Mouse (Mus musculus) urinary bladder, adult 2 months (tissue): ENCODE results near the gene Tex21. TPM values are rescaled to one million over a fixed set of nuclear protein-coding genes. Genes with fewer than 3 reads are reported as not detected.

Experiments
- DNase-seq: peaks from one replicate; pipeline ENCODE4 v3.0.0; 2022; ENCODE audit warnings: low spot score
- polyA plus RNA-seq: library from polyadenylated mRNA; depleted of rRNA; stranded (reverse); fragments of >200 nt; gene quantifications from 2 replicates; pipeline ENCODE4 v1.2.3, GENCODE M21; 2012; rRNA removed

Gene Tex21
- polyA plus RNA-seq, result not detected in 2 replicates

DNA sequence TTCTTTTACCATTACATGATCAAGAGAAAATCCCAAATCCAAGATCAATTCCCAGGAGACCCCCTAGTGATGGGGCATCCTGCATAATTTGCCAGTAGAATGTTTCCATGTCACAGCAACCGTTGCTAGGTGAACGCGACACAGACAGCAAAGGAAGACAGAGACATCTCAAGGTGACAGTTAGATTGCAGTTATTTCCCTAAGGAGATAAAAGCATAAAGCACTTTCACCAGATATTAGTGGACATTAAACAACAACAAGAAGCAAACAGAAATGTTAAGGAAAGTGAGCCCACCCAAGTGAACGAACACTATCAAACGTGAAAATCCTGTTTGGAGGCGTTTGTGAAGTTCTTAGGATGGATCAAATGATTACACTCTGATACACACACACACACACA lies at the start of gene Tex21:
Tex21 (minus strand) TSS at position 101 of the 400 bp plus-strand sequence.
- no peak for DNase-seq

DNA sequence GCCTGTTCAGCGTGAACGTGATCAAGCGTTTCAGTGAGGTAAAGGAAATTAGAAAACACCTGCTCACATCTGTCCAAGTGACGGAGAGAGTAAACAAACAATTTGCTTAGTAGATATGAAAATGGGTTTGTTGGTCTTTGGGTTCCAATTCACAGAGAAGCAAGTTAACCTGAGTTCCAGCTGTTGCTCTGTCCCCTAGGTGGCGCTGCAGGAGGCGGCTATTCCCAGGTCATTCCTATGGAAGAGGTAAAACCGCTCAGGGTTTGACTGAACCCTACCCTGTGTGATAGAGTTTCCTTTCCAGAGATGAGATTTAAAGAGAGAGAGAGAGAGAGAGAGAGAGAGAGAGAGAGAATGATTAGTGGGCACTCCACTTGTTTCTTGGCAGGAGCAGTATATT lies 46.6 kb upstream of the Tex21 start:
- no peak for DNase-seq

DNA sequence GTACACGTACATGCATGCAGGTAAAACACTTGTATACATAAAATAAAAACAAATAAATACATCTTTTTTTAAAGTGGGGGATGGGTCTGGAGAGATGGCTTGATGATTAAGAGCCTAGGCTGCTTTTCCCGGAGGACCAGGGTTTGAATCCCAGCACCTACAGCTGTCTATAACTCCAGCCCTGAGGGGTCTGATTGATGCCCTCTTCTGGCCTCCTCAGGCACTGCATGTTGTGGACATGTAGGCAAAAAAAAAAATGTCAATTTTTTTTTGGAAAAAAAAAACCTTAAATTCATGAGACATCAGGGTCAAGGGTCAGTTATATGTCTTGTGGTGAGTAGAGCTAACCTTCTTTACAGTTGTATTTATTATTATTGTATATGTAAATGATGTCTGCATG lies 43.7 kb upstream of the Tex21 start:
- no peak for DNase-seq

DNA sequence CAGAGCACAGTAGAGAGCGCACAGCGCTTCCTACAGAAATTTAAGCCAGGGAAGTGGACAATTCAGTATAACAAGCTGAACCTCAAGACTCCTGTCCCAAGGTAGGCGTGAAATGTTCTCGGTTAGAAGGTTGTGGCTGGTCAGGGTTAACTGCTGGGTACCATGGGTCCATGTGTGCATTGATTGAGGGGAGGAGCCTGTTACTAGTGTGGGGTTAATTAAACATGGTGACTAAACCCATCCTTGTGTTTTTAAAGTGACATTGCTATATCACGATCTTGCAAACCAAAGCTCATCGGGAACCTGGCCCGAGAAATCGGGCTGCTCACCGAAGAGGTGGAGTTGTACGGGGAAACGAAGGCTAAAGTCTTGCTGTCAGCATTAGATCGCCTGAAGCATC lies 42.9 kb upstream of the Tex21 start:
- DNase-seq, result no peak

DNA sequence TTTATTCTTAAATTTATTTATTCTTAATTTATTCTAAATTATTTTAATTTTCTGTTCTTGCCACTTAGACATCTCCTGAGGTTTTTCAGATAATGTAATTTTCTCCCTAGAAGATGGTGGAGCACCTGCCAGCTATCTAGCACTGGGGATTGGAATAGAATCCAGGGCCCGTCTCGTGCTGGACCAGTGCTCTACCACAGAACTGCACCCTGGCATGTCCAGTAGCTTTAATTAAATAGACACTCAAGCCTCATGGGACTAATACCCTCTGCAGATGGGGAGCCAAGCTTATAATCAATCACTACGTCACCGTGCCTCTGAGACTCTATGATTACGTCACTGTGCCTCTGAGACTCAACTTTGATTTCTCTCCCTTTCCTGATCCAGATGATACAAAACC lies 41.9 kb upstream of the Tex21 start:
- no peak for DNase-seq

DNA sequence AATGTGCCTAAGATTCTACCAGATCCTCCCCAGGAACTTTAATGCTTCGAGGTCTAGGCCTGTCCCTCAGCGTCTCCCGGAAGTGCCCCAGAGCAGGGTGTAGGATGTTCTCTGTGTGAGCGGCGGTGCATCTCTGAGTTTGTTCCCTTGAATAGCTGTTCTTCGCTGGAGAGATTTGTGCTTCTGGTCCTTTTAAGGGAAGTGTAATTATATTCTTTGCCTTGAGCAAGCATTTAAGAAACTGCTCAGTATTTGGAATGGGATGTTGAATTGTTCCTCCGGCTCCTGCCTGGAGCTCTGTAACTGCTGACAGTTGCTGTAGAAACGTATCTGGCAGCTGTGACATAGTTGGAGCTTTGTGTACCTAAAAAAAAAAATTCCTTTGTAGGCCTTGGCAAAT lies 41.4 kb upstream of the Tex21 start:
- no peak for DNase-seq

DNA sequence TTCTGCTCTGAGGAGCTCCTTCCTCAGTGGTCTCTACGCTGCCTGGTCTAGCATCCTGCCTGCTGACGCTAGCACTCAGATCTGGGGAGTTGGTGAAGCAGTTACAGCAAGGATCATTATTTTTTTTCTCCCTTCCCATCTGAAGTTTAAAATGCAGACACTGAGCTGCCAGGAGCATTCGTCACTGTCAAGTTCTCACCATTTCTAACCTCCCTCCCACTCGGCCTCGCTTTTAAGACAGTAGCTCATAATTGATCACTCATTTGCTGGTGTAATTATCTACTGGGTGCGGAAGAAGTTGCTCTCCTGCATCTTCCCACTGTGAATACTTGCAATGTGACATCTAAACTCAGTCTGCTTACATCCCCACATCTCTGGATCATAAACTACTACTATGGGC lies 38.9 kb upstream of the Tex21 start:
- no peak for DNase-seq

DNA sequence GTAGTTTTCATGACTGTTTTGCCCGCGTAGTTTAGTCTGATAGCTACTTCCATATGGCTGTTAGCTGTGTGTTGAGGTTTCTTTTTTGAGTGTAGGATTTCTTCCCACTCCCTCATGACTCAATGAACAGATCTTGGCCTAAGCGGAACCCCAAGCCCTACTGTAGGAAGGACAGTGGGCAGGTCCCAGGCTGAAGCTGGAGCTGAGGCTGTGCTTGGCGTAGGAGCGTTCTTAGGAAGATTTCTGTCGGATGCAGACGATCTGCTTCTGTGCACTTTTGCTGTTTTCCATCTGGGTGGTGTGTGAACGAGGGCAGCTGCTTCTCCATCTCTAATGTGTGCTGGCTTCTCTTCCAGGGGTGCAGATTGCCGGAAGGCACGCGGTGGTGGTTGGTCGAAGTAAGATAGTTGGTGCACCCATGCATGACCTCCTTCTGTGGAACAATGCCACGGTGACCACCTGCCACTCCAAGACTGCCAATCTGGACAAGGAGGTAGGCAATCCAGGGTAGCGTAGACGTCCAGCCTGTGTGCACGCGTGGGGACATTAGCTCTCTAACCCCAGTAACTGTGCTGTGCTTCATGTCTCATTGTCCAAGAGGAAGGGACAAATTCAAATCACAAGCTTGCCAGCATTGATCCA lies 36.1 kb upstream of the Tex21 start:
- no peak for DNase-seq

DNA sequence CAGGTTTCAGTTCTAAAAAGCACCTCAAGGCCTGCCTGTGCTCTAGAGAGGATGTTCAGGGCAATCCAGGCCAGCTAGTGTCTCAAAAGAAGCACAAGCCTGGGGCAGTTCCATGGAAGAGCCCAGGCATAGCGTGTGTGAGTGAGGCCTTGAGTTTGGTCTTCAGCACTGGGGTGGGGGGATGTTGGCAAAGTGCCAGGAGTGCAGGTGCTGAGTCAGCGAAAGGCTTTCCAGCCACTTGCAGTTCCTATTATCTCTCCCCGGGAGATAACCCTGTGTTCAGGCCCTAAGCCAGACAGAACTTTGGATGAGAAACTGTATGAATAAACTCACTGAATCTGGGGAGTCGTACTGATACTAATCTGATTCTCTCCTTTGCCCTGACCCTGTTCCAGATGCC lies 35.6 kb upstream of the Tex21 start:
- no peak for DNase-seq

DNA sequence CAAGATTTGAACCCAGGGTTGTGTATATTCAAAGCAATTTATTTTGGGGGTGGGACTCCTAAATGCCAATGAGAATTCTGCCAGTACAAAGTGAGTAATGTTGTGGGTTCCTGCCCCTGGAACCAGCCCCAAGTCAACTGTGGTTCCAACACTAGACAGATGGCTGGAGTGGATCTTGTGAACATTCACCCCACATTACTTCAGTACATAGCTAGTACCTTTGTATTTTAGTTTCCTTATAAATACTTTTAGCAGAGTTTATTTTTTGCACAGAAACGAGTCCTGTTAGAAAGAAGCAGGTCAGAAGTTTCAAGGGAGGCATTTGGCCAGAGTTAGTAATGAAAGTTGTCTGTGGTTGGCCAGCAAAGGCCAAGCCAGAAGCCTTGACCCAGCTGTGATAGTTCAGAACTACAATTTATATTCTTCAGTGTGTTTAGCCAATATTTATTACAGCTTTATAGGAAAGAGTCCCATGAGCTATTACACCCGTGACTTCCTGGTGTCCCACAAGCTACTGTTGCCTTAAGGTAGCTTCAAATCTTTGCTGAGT lies 34.6 kb upstream of the Tex21 start:
- DNase-seq, result no peak

DNA sequence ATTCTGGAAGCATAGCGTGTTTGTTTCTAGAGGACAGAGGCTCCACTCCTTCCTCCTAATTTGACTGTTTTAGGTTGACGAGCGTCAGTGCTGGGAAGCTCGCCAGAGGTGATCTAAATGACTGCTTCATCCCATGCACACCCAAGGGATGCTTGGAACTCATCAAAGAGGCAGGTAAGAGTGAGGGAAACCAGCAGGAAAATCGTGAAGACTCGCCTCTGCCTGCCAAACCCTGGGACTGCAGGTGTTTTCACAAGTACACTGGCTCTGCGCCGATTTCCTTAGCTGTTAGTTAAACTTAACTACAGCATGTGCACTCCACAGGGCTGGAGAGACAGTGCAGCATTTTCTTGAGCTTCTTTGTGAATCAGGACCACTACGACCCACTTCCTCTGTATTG lies 34.0 kb upstream of the Tex21 start:
- DNase-seq, result no peak

DNA sequence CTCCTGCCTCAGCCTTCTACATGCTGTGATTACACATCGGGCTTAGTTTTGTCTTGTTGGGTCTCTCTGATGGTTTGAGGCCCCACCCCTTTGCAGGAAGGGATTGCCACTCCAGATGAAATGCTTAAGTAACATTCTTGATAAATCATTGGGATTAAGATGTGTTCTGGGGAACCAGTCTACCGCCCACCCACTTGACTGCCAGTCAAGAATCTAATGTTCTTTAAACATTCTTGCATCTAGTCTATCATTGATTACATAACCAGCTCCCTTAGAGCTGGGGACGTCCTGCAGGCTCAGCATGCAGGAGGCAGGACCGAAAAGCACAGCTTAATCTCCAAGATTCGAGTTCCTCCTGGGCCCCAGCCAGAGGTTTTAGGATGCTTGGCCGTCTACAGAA lies 31.7 kb upstream of the Tex21 start:
- DNase-seq, result no peak

DNA sequence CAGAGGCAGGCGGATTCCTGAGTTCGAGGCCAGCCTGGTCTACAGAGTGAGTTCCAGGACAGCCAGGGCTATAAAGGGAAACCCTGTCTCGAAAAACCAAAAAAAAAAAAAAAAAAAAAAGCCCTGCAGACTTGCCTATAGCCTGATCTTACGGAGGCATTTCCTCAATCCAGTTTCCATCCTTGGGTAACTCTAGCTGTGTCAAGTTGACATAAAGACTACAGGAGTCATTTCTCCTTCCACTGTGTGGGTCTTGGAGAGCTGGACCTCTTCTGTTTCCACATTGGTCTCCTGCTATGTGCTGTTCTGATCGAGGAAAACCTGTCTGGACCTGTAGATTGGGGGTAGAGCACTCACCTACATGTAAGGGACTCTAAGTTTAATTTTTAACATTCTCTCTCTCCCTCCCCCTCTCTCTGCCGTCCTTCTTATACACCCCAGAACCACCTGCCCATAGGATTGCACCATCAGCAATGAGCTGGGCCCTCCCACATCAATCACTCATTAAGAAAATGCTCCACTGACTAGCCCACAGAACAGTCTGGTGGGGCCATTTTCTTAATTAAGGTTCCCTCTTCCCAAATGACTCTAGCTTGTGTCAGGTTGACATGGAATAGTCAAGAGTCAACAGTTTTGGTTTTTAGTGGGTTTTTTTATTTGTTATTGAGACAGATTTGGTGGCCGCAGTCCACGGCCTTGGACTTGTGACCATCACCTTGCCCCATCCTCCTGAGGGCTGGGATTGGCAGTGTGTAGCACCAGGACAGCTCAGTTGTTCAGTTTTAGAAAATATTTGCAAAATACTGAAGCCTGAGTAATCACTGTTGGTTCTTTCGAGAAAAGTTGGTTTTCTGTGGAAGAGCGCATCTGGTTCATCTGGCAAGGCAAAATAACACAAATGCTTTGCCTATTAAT lies 26.3 kb upstream of the Tex21 start:
- no peak for DNase-seq

DNA sequence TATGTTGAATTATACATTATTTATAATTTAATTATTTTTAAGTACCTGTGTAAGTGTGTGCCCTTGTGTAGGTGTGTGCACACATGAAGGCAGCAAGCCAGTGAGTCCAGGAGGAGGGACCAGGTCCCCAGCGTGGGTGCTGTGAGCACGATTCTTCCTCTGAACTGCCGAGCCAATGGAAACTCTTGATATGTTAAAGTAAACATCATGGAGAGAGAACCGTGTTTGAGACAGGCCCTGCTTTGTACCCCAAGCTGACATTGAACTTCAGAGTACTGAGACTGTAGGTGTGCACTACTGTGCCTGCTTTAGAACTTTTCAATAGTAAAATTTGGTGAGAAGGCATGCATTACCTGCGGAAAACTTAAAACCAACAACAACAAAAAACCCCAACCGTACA lies 25.0 kb upstream of the Tex21 start:
- DNase-seq, result no peak

DNA sequence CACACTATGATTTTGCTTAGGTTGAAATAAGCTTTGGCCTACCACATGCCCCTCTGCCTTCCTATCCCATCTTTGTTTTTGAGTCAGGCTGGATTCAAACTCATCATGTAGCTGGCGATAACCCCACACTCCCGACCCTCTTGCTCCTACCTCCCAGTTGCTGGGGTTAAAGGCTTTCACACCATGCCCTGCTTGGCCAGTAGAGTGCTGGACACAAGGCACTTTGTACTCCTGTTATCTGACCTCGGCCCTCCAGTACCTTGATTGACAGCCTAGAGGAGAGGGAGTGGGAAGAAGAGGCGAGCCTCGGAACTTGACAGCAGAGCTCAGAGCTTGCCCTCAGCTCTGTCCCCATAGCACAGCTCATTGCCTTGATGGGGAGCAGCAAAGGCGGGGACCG lies 22.6 kb upstream of the Tex21 start:
- DNase-seq, result no peak

DNA sequence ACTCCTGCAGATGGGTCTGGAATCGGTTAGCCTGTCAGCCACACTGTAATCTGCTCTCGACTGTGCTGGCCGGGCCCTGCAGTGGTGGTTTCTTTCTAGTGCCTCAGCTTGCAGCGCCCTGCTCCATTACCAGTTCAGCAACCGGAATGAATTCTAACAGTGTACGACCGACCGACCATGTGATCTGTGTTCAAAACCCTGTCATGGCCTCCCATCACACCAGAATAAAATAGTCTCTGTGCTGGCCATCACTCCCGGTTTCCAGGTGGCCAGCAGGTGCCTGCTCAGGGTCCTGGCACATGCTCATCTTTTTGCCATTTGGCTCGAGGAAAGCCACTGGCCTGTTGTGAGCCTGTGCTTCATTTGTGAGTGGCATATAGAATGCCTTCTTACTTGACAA lies 22.1 kb upstream of the Tex21 start:
- DNase-seq, result no peak

DNA sequence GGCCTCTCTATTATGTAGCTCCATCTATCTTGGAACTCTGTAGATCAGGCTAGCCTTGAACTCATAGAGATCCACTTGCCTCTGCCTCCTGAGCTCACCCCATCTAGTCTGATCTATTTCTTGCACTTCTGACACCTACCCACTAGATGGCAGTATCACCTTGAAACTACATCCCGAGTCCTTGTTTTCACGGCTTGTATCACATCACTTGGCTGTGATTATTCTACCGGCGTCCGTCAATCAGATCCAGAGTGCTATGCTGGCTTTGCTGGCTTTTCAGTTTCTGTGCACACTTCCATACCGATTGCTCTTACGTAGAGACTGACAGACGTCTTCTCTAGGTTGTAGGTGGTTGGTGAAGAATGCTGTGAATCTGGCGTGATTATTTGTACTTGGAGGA lies 20.3 kb upstream of the Tex21 start:
- no peak for DNase-seq

DNA sequence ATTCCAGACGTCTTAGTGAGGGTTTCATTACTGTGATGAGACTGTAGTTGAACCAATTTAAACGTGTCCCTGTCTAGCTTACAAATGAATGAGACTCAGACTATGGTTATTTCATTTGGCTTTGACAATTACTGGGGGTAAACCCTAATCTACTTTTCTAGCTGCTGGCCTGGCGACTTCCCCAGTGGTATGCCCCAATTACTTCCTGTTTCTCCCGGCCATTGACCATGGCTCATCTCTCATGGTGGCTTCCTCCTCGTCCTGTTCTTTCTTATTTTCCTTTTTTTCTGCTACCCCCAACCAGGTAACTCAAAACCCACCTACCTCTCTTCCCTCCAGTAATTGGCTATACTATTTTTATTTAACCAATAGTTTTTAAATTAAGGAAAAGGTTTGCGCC lies 18.5 kb upstream of the Tex21 start:
- no peak for DNase-seq

DNA sequence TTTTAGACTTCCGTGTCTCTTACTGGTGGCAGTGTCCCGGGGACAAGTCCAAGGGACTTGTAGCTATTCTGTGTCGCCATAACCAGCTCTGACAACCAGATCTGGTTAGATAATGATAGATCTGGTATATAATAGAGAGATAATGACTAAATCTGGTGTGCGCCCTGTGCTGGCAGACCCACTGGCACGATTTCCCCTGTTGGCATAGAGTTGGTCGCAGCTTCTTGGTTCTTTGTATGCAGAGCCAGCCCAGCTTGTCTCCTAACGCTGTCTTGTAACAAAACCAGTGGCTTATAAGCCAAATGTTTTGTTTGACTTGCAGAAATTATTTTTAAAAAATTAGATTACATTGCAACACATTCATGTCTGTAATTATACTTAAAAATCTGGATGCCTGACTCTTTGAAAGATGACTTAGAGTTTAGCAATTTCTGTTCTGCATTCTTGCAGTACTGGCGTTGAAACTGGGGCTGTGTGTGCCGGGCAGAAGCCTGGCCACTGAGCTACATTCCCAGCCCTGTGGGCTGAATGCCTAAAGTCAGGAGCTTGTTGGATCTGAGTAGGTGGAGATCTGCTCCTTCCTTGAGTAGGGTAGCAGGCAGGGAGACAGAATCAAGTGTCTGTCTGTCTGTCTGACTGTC lies 17.9 kb upstream of the Tex21 start:
- DNase-seq, result no peak

DNA sequence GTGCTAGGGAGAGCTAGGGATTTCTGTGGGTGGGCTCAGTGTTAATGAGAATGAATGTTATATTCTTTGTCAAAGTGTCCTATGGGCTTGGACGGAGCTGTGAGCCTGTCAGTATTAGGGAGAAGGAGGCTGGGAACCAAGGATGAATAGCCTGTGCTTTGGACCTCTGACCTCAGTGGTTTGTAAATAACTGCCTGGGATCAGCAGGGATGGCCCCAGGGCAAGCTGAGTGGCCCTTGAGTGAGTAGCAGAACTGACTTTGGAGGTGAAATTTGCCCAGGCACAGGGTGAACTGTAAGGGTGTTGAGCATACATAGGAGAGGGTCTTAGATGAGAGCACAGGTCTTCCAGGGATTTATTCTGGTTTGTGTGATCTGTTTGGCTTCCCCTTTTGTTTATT lies 17.3 kb upstream of the Tex21 start:
- no peak for DNase-seq

DNA sequence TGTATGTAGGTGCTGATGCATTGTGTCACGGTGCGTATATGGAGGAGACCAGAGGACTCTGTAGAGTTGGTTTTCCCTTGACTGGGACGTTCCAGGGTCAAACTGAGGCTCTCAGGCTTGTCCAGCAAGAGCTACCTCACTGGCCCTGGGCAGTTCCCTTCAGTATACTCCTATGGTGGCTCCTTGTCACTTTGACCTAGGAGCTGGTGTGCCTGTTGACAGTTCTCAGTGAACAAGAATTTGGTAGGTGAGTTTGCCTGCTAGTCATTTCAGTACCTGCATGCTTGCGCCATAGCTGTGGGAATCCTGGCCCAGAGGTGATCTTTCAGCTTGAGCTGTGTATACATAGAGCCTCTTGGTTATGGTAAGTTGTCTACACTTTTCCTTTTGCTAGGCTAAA lies 16.4 kb upstream of the Tex21 start:
- no peak for DNase-seq

DNA sequence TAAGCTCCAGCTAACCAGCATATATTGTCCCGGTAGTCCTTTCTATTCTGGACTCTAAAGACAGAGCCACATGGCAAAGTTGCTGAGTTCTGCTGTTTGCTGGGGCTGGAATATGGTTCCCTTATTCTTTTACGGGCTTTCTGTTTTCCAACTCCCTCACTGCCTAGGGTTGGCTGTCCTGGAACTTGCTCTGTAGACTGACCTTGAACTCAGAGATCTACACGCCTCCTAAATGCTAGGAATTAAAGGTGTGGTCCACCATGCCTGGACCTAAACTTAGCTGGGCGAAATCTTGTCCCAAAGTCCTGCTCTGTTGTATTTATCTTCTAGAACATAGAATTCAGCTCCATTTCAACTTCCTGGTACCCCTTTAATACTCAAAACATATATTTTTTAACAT lies 15.0 kb upstream of the Tex21 start:
- no peak for DNase-seq

DNA sequence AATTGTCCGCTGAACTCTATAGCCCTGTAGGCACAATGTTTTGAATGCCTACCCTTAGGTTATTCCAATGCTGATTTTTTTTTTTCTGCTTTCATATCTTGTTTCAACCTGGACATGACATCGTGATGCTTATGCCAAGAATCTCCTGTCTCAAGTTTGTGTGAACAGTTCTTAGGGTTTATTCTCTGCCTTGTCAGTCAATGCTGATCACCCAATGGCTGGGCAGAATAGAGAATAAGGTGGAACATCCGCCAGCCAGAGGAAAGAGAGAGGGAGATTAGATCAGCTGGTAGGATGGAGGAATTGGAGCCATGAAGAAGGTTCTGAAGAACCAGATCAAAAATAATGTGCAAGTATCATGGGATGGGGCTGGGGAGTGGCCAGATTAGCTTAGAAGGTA lies 14.1 kb upstream of the Tex21 start:
- DNase-seq, result no peak
